Mouse (Mus musculus) lung, adult 2 months (tissue): ENCODE data around the gene Ggct. TPM values are rescaled to one million over a fixed set of nuclear protein-coding genes. Genes with fewer than 3 reads are reported as not detected.

Experiments
- DNase-seq: peaks from one replicate; pipeline ENCODE4 v3.0.0; 2022
- H3K4me1 ChIP-seq: fragments of 200-500 bp; 2 replicates; pipeline ENCODE4 v1.6.1; 2011; ENCODE audit warnings: low read length; ENCODE audit not compliant: control insufficient read depth, insufficient read depth
- H3K4me3 ChIP-seq: fragments of 200-500 bp; replicated peaks from 2 replicates; pipeline ENCODE3; 2011; ENCODE audit warnings: low read depth, mild to moderate bottlenecking, control low read depth, low read length; ENCODE audit errors: extremely low read depth
- CTCF ChIP-seq: fragments of 200-500 bp; IDR thresholded peaks from 2 replicates; pipeline ENCODE4 v1.5.1; 2011; ENCODE audit warnings: mild to moderate bottlenecking, low read length, control low read depth; ENCODE audit not compliant: insufficient read depth
- POLR2A ChIP-seq: fragments of 200-500 bp; IDR thresholded peaks from 2 replicates; pipeline ENCODE4 v1.6.1; 2011; ENCODE audit warnings: low read depth, mild to moderate bottlenecking, control low read depth, low read length, borderline replicate concordance; ENCODE audit errors: extremely low read depth
- WGBS: fragments of 180-500 bp; shearing (Covaris S2); methylation state at CpG from one replicate; pipeline ENCODE4 v1.1.7; 2018; 5-methylcytosine and 5-hydroxymethylcytosine counted together
- polyA plus RNA-seq: library from polyadenylated mRNA; depleted of rRNA; stranded (reverse); fragments of >200 nt; gene quantifications from 2 replicates; pipeline ENCODE4 v1.2.3, GENCODE M21; 2012; rRNA removed

The Ggct gene
- polyA plus RNA-seq, 1 experiment: 2.4 TPM

DNA sequence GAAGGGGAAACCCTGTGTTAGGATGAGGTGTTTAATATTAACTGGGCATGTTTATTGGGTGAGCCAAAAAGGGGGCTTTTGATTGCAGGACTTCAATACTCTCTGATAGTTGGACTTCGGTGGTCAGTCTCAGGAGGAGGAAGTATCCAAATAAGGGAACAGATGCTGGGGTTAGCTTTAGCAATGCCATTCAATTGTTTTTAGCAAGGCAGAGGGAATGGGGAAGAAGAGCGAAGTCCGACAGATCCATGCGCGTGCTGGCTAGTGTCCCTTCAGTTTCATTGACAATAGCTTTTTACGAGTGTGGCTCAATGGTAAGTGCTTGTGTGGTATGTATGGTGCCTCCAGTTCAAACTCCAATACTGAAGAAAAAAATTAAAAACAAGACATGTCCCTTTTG lies 51.6 kb downstream of the Ggct start:
- DNase-seq: no peak
- no peak overlapping the region for H3K4me3 ChIP-seq
- TF ChIP-seq CTCF: no peak
- TF ChIP-seq POLR2A: no peak
- peaks cover 23% of the 10 kb centered on the region for H3K4me1 ChIP-seq
- 85% methylated on average over 6 of the region's 6 CpGs for WGBS

DNA sequence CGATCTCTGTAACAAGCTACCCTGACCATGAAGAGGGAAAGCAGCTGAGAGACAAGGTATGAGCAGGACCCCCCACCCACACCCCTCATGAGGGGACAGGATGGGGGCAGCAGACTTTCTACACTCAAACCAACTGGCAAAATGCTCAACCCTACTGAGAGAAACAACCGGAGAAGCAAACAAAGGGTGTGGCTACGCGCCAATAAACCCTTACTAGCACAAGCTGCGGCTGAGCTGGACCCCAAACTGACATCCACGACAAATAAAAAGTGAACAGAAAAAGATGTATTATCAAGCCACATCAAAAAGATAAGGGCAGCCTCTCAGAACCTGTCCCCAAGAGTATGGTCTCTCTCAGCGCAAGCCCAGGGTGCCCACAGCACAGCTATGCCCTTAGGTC lies 52.6 kb downstream of the Ggct start:
- DNase-seq: no peak
- no peak overlapping the region for H3K4me3 ChIP-seq
- 47% methylated on average over 7 of the region's 7 CpGs for WGBS
- no peak for TF ChIP-seq CTCF
- TF ChIP-seq POLR2A: no peak
- peaks cover 23% of the 10 kb centered on the region for H3K4me1 ChIP-seq

DNA sequence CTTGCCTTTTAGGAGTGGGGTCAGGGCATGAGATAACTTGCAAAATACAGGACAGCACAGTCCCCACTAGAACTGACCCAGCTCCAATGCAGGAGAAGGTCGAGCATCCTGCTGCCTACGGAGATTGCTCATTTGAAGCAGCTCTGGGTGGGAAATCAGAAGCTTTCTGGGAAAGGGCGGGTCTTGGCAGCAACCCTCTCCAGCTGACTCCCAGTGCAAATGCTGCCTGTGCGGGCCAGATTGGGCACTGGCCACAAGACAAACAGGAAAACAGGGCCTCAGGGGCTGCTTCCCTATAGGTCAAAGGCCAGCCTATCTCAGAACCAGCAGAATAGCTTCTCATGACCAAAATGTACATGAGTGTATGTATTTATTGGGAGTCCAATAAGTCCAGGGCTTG lies 53.1 kb downstream of the Ggct start:
- TF ChIP-seq POLR2A: peak; percentile 15; the same call in 1 of the 2 replicates
- no peak for TF ChIP-seq CTCF
- H3K4me1 ChIP-seq: peaks cover 23% of the 10 kb centered on the region
- DNase-seq: peak; percentile 62
- WGBS: 13% methylated on average over 4 of the region's 4 CpGs
- no peak overlapping the region for H3K4me3 ChIP-seq

DNA sequence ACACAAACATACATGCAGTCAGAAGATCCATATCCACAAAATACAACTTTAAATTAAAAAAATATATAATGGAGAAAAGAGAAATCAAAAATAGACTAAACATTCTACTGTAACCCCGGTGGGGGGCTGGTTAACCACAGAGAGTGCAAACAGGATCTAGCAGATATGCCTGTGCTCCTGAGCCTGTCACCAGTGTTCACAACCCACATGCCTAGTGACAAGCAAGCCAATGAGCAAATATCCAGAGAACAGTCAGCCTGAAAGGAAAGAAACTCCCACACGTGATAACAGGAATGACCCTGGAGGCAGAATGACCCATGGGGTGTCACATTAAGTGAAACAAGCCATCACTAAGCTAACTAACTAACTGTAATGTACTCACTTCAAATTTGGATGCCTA lies 56.3 kb downstream of the Ggct start:
- peaks cover 27% of the 10 kb centered on the region for H3K4me1 ChIP-seq

DNA sequence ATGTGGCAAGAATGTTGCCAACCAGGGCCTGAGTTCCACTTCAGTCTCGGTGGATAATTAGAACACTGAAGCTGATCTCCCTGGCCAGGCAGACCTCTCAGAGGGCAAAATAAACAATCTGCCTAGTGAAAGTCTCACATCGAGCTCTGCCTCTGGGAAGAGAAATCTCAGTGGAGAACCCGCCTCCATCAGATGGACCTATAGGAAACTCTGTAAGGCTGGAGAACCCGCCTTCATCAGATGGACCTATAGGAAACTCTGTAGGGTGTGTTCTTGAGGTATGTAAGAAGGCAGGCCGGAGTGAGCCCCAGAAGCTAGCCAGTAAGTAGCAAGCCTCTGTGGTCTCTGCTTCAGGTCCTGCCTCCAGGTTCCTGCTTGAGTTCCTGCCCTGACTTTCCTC lies 57.8 kb downstream of the Ggct start:
- WGBS: 74% methylated on average over 5 of the region's 5 CpGs
- no peak for DNase-seq
- peaks cover 20% of the 10 kb centered on the region for H3K4me1 ChIP-seq
- TF ChIP-seq POLR2A: no peak
- TF ChIP-seq CTCF: no peak
- H3K4me3 ChIP-seq: no peak overlapping the region

More for the DNA sequence above, 56.3 kb downstream of the Ggct start:
- 67% methylated on average over 2 of the region's 2 CpGs for WGBS
- no peak for DNase-seq
- no peak overlapping the region for H3K4me3 ChIP-seq
- TF ChIP-seq CTCF (no peak), POLR2A (no peak)

DNA sequence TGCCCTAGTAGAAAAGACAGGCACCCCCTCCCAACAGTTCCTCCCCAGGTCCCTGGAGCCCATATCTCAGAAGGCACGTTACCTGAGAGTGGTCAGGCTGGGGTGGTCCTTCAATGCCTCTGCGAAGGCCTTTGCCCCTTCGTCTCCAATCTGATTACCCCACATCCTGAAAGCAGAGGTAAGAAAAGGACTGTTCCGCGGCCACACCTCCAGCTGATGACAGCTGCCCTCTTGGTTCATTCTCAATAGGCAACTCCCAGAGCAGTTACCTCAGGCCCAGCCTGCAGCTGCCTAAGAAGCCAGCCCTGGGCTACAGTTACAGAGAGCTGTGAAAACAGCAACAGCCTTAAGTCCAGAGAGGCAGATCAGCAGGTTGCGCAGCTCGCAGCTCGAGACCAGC lies 58.4 kb downstream of the Ggct start:
- DNase-seq: no peak
- TF ChIP-seq CTCF (no peak), POLR2A (no peak)
- H3K4me3 ChIP-seq: no peak overlapping the region
- WGBS: 72% methylated on average over 8 of the region's 8 CpGs
- peaks cover 16% of the 10 kb centered on the region for H3K4me1 ChIP-seq

DNA sequence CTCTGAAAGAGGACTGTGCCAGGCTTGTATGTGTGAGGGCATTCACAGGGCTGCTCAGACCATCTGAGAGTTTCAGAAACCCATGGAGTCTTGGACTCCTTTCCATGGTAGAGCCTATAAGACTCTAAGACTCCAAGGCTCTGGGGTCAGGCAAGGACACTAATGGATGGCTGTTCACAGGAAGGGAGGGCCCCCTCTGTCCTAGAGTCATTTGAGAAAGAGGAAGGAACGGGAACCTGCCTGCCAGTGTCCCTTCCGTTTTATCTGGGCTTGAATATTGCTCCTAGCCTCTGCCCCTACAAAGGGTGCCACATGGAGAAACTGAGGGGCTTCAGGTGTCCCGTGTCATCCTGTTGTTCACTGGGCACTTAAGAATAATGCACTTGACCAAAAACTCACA lies 58.9 kb downstream of the Ggct start:
- WGBS: 37% methylated on average over 3 of the region's 3 CpGs
- Histone ChIP-seq H3K4me1 (peaks cover 12% of the 10 kb centered on the region), H3K4me3 (no peak overlapping the region)
- DNase-seq: no peak
- no peak for TF ChIP-seq POLR2A
- TF ChIP-seq CTCF: no peak

DNA sequence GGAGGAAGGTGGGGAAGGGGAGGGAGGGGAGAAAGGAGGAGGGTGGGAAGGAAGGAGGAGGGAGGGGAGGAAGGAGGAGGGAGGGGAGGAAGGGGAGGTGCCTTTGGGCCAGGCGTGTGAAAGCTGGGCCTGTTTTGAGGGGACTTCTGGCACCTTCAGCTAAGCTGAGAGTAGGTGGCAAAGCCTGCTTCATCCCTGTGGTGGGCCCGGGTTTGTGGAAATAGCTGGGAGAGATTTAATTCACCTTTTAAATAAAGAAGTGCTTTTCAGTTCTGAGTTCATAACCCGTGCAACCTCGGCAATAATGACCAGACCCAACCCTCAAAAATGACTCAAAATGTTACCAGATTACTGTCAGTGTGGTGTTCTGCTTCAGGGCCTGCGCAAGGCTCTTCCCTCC lies 59.5 kb downstream of the Ggct start:
- H3K4me1 ChIP-seq: peaks cover 12% of the 10 kb centered on the region
- WGBS: 61% methylated on average over 5 of the region's 5 CpGs
- no peak for TF ChIP-seq POLR2A
- no peak for TF ChIP-seq CTCF
- DNase-seq: peak; percentile 4
- no peak overlapping the region for H3K4me3 ChIP-seq

Other genes with a start within 250 kb of the Ggct start
- gene Znrf2, start 176.0 kb downstream of the Ggct start, polyA plus RNA-seq: 6.9 and 8.3 TPM in 2 replicates
- gene Nod1, start 20.3 kb downstream of the Ggct start, polyA plus RNA-seq: 66.0 and 85.2 TPM in 2 replicates
- 26.7 and 32.4 TPM in 2 replicates for gene Gars, start 45.1 kb upstream of the Ggct start, polyA plus RNA-seq
- 1.3 and 4.9 TPM in 2 replicates for gene Crhr2, start 140.1 kb upstream of the Ggct start, polyA plus RNA-seq
- gene Inmt, start 182.1 kb upstream of the Ggct start, polyA plus RNA-seq: 1,586 and 1,614 TPM in 2 replicates
- 18.8 and 35.7 TPM in 2 replicates for gene Mindy4, start 210.4 kb upstream of the Ggct start, polyA plus RNA-seq